Mouse (Mus musculus) heart, postnatal 4 days (tissue): Measurements from ENCODE around the gene Mrpl34. TPM values are rescaled to one million over a fixed set of nuclear protein-coding genes. Genes with fewer than 3 reads are reported as not detected.

Source experiments
- DNase-seq: peaks from one replicate; pipeline ENCODE4 v3.0.0; 2021
- total RNA-seq, 2 experiments: library from RNA; stranded (reverse); gene quantifications; 2 replicates each; pipeline ENCODE4 v1.2.3; 2021

Mrpl34 gene
- total RNA-seq, 2 experiments from 2014 or later = 96.0 to 107 TPM

GRCm38 (mm10) chr8:71469411-71469810 lies 4.7 kb downstream of the Mrpl34 start:
- DNase-seq = peak; percentile 64

- DNase-seq = no peak
Observed at GRCm38 (mm10) chr8:71470146-71470912, 5.6 kb downstream of the Mrpl34 start.

- DNase-seq = no peak
Observed at GRCm38 (mm10) chr8:71470913-71471255, 6.1 kb downstream of the Mrpl34 start.

GRCm38 (mm10) chr8:71471861-71472260 lies 7.1 kb downstream of the Mrpl34 start:
- no peak for DNase-seq

- no peak for DNase-seq
Observed at GRCm38 (mm10) chr8:71472601-71473386, 8.0 kb downstream of the Mrpl34 start.

GRCm38 (mm10) chr8:71474344-71474743 lies 9.6 kb downstream of the Mrpl34 start:
- no peak for DNase-seq

- no peak for DNase-seq
Observed at GRCm38 (mm10) chr8:71474785-71475701, 10.3 kb downstream of the Mrpl34 start.

- DNase-seq = no peak
Observed at GRCm38 (mm10) chr8:71475702-71476075, 10.9 kb downstream of the Mrpl34 start.

GRCm38 (mm10) chr8:71476099-71476940 lies 11.6 kb downstream of the Mrpl34 start:
- peak; percentile 83 for DNase-seq

GRCm38 (mm10) chr8:71477196-71477845 lies 12.6 kb downstream of the Mrpl34 start:
- no peak for DNase-seq

- DNase-seq = no peak
Observed at GRCm38 (mm10) chr8:71478943-71479342, 14.2 kb downstream of the Mrpl34 start.

- peak; percentile 74 for DNase-seq
Observed at GRCm38 (mm10) chr8:71483932-71484331, 19.2 kb downstream of the Mrpl34 start.

- DNase-seq = no peak
Observed at GRCm38 (mm10) chr8:71484736-71485135, 20.0 kb downstream of the Mrpl34 start.

GRCm38 (mm10) chr8:71485142-71486135 lies 20.7 kb downstream of the Mrpl34 start, which contains the start of gene Ano8:
Gene Ano8 (minus strand): TSS chr8:71485963.
- DNase-seq = peak; percentile 86

- no peak for DNase-seq
Observed at GRCm38 (mm10) chr8:71486136-71486529, 21.4 kb downstream of the Mrpl34 start.

GRCm38 (mm10) chr8:71487691-71488445 lies 23.1 kb downstream of the Mrpl34 start, which contains the start of gene Gtpbp3:
Gene Gtpbp3 (plus strand): TSS chr8:71488103.
- peak; percentile 84 for DNase-seq

- peak; percentile 93 for DNase-seq
Observed at GRCm38 (mm10) chr8:71488454-71488853, 23.7 kb downstream of the Mrpl34 start.

GRCm38 (mm10) chr8:71495039-71495438 lies 30.3 kb downstream of the Mrpl34 start:
- peak; percentile 93 for DNase-seq

GRCm38 (mm10) chr8:71495811-71496210 lies 31.1 kb downstream of the Mrpl34 start:
- no peak for DNase-seq
